Mouse (Mus musculus) liver, postnatal 0 days (tissue): ENCODE measurements at regions not wholly inside any gene's neighbourhood (a gene's known extent, or its start where the extent isn't known, plus 50 kb on each side); places are given as distances from the start of the nearest gene placed in this dataset.

ENCODE experiments used
- ATAC-seq: fragments of 200-750 bp; cut with Nextera tagmentation; 2 replicates; pipeline ENCODE4 v1.8.0; 2017; ENCODE audit warnings: mild to moderate bottlenecking, moderate library complexity
- DNase-seq: peaks from one replicate; pipeline ENCODE4 v3.0.0-alpha.2; 2016
- H3K27ac ChIP-seq: fragments of 300-500 bp; sonication (generic); 2 replicates; pipeline ENCODE4 v1.5.1; 2014; ENCODE audit warnings: antibody characterized with exemption, moderate library complexity, mild to moderate bottlenecking, low read depth
- H3K27me3 ChIP-seq: fragments of 300-500 bp; sonication (generic); 2 replicates; pipeline ENCODE4 v1.6.1; 2014; ENCODE audit warnings: low read length, control low read depth, mixed read lengths; ENCODE audit not compliant: insufficient read depth
- H3K36me3 ChIP-seq: fragments of 300-500 bp; sonication (generic); replicated peaks from 2 replicates; pipeline ENCODE4 v1.6.1; 2014; ENCODE audit warnings: mild to moderate bottlenecking, control low read depth, low read length, moderate library complexity, mixed read lengths; ENCODE audit not compliant: insufficient read depth
- H3K4me1 ChIP-seq: fragments of 300-500 bp; sonication (generic); 2 replicates; pipeline ENCODE4 v1.6.1; 2014; ENCODE audit warnings: antibody characterized with exemption, mild to moderate bottlenecking, control low read depth; ENCODE audit not compliant: insufficient read depth
- H3K4me2 ChIP-seq: fragments of 300-500 bp; sonication (generic); 2 replicates; pipeline ENCODE4 v1.6.1; 2014; ENCODE audit warnings: low read depth, mild to moderate bottlenecking, low read length, moderate library complexity, mixed read lengths
- H3K4me3 ChIP-seq: fragments of 300-500 bp; sonication (generic); 2 replicates; pipeline ENCODE4 v1.5.1; 2014; ENCODE audit warnings: low read depth, low read length
- H3K9ac ChIP-seq: fragments of 300-500 bp; sonication (generic); replicated peaks from 2 replicates; pipeline ENCODE4 v1.6.1; 2014; ENCODE audit warnings: mild to moderate bottlenecking, moderate library complexity
- H3K9me3 ChIP-seq: fragments of 300-500 bp; sonication (generic); 2 replicates; pipeline ENCODE4 v1.6.1; 2016; ENCODE audit warnings: mild to moderate bottlenecking, control low read depth, low read length, mixed read lengths
- CTCF ChIP-seq: sonication (generic); IDR thresholded peaks from 2 replicates; pipeline ENCODE4 v1.5.1; 2016; ENCODE audit warnings: antibody characterized with exemption, low read depth
- EP300 ChIP-seq: IDR thresholded peaks from 2 replicates; pipeline ENCODE4 v1.6.1; 2016; ENCODE audit warnings: antibody characterized with exemption, low read depth, mild to moderate bottlenecking
- WGBS: fragments of 180-500 bp; shearing (Covaris S2); extraction: QIAGEN DNeasy Blood & Tissue Kit; methylation state at CpG from one replicate; pipeline ENCODE4 v1.1.7; 2014; ENCODE audit not compliant: insufficient replicate concordance; 5-methylcytosine and 5-hydroxymethylcytosine counted together

DNA sequence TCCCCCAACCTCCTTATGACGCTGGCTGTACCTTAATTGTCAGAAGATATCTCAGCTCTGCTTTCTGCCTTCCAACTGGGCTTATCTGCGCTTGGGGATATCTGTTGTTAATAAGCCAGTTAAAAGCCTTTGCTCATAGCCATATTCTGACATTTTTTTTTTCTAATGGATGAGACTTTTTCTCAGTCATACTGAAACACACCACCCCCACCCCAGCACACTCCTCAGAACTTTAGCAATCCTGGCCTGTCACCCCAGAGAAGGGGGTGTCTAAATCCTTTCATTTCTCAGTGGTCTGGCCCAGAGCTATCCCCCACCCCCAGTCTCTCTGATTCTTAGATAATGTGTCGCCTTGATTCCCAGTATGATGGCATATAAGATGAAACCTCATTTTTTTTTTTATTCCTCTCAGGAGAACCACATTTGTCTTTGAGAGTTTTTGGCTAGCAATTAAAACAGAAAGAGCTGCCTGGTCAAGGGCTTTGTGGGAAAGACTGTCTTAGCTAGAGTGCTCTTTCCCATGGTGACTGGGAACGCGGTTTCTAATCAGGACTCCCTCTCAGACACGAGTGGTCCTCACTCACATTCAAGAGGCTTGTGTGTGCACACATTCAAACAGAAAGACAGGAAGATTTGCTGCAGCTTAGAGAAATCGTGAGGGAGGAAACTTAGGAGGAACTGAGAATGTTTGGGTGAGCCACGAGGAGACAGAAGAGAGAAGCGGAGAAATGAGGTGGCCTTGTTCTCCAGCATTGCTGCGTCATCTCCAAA, 93.2 kb upstream of the S1pr3 start:
- ATAC-seq, result no peak
- Histone ChIP-seq H3K27ac (no peak overlapping the region), H3K9ac (no peak overlapping the region), H3K36me3 (no peaks in the 10 kb centered on the region), H3K4me1 (no peaks in the 10 kb centered on the region), H3K9me3 (no peaks in the 10 kb centered on the region), H3K27me3 (no peaks in the 10 kb centered on the region), H3K4me2 (no peak overlapping the region), H3K4me3 (no peak overlapping the region)
- WGBS, result 42% methylated on average over 10 of the region's 10 CpGs
- no peak for TF ChIP-seq EP300
- no peak for TF ChIP-seq CTCF
- no peak for DNase-seq

- Histone ChIP-seq H3K36me3 (no peaks in the 10 kb centered on the region), H3K9me3 (no peaks in the 10 kb centered on the region), H3K27ac (no peak overlapping the region), H3K4me2 (no peak overlapping the region), H3K4me3 (no peak overlapping the region), H3K27me3 (no peaks in the 10 kb centered on the region), H3K9ac (no peak overlapping the region), H3K4me1 (no peaks in the 10 kb centered on the region)
- no peak for TF ChIP-seq CTCF
- TF ChIP-seq EP300, result no peak
- 40% methylated on average over 5 of the region's 5 CpGs for WGBS
- ATAC-seq, result no peak
- no peak for DNase-seq
Observed at GRCm38 (mm10) chr13:51315779-51316041, 92.7 kb upstream of the S1pr3 start.

DNA sequence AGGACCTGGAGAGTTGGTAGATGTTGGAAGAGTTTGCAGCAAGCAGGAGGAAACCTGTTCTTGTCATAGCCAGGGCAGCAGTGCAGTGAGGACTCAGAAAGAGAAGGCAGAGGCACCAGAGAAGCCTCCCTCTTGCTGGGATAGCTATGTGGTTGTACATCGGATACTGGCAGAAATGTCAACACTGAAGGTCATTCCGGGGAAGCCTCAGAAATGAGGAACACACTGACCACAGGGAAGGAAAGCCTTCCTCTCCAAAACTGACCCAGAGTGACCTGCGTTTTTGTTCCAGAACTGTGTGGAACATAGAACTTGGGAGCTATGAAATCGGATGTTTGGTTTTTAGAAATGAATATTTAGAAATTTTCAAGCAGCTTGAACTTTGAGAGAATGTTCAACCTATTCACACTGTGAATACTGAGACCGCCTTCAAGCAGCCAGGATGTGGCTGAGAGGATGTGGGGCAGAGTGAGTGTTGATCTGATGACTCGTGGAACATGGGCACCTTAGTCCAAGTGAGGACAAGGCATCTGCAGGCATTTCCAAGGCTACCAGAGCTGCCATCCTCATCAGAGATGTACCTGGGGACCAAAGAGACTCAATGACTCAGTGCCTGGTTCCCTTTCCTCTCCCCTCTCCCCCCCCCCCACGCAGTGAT, 85.3 kb upstream of the S1pr3 start:
- Histone ChIP-seq H3K9me3 (no peaks in the 10 kb centered on the region), H3K4me2 (no peak overlapping the region), H3K27ac (no peak overlapping the region), H3K4me1 (no peaks in the 10 kb centered on the region; the same call in 1 of the 2 replicates), H3K4me3 (no peak overlapping the region), H3K36me3 (no peaks in the 10 kb centered on the region), H3K9ac (no peak overlapping the region), H3K27me3 (no peaks in the 10 kb centered on the region)
- ATAC-seq (no peak), DNase-seq (no peak)
- TF ChIP-seq EP300, result no peak
- TF ChIP-seq CTCF, result no peak
- WGBS, result 50% methylated on average over 7 of the region's 7 CpGs

GRCm38 (mm10) chr13:51324714-51325113, 83.7 kb upstream of the S1pr3 start:
- Histone ChIP-seq H3K4me3 (no peak overlapping the region), H3K4me1 (no peaks in the 10 kb centered on the region; the same call in 1 of the 2 replicates), H3K9me3 (no peaks in the 10 kb centered on the region), H3K27me3 (no peaks in the 10 kb centered on the region), H3K4me2 (no peak overlapping the region), H3K27ac (no peak overlapping the region), H3K36me3 (no peaks in the 10 kb centered on the region), H3K9ac (no peak overlapping the region)
- WGBS, result 38% methylated on average over 5 of the region's 5 CpGs
- TF ChIP-seq EP300, result no peak
- no peak for TF ChIP-seq CTCF
- DNase-seq (no peak), ATAC-seq (no peak)

DNA sequence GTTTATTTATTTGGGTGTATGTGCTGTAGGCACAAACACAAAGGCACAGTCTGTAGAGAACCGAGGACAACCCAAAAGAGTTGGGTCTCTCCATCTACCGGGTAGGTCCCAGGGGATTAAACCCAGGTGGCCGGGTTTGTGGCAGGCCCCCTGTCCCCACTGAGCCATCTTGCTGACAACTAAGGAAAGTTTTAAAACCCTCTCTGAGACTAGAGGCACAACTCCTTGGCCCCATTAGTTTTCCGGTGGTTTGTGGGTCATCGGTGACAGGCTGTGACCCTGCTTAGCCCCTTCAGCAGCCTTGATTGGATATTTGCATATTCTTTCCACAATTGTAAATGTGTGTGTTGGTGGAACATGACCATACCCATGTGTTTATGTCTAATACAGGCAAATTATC, 83.1 kb upstream of the S1pr3 start:
- no peak overlapping the region for H3K9ac ChIP-seq
- no peaks in the 10 kb centered on the region for H3K36me3 ChIP-seq
- ATAC-seq (no peak), DNase-seq (no peak)
- no peak overlapping the region for H3K27ac ChIP-seq
- no peaks in the 10 kb centered on the region; the same call in 1 of the 2 replicates for H3K4me1 ChIP-seq
- H3K4me3 ChIP-seq, result no peak overlapping the region
- WGBS, result 53% methylated on average over 5 of the region's 5 CpGs
- no peak overlapping the region for H3K4me2 ChIP-seq
- no peaks in the 10 kb centered on the region for H3K27me3 ChIP-seq
- H3K9me3 ChIP-seq, result no peaks in the 10 kb centered on the region
- no peak for TF ChIP-seq EP300
- no peak for TF ChIP-seq CTCF

DNA sequence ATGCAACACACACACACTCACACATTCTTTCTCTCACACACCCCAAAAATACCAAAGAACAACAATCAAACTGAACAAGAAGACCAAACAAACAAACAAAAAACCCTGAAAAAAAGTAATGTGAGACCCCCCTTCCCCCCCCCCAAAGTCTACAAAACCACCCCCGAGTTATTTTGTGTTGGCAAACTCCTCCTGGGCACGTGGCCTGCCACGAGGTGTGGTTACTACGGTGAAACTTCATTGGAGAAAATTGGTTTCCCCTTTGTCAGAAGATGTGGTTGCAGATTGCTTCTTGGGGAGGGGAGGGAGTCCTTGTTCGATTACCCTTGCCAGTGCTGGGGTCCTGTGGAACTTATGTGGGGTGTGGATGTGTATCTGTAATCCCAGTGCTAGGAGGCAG, 82.3 kb upstream of the S1pr3 start:
- Histone ChIP-seq H3K9ac (no peak overlapping the region), H3K4me3 (no peak overlapping the region), H3K27me3 (no peaks in the 10 kb centered on the region), H3K9me3 (no peaks in the 10 kb centered on the region), H3K4me2 (no peak overlapping the region), H3K36me3 (no peaks in the 10 kb centered on the region), H3K4me1 (no peaks in the 10 kb centered on the region; the same call in 1 of the 2 replicates), H3K27ac (no peak overlapping the region)
- no peak for DNase-seq
- ATAC-seq, result no peak
- WGBS, result 28% methylated on average over 5 of the region's 5 CpGs
- no peak for TF ChIP-seq CTCF
- no peak for TF ChIP-seq EP300
